14 mouse cellular contexts compared by ENCODE assay signal in the genomic region with DNA sequence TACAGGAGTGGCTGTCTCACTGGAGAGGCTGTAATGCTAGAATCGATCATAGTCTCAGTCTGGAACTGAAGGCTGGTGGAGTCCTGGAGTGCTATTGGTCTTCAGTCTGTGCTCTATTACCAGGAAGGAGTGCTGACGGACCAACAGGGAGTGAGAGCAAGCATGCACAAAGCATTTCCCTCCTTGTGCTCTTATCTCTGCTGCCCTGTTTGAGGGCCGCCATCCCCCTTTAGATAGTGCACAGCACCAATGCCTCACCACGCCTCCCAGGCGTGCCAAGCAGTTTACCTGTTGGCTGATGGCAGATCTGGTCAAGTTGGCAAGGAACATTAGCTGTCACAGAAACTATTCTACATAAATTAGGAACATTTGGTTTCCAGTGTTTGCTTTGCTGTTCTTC. TPM values are rescaled to one million over a fixed set of nuclear protein-coding genes. Genes with fewer than 3 reads are reported as not detected.
DNase-seq lines count a peak whose midpoint lies in the region; ATAC-seq and TF ChIP-seq lines count a peak whose summit lies in the region.
"Had no signal": no experiment of that assay in that cellular context is flagged by ENCODE, and none has a peak within 500 bp of the region (broad histone marks: within the 10 kb centered on the region; RNA-seq: fewer than 3 reads in every experiment).

No protein-coding gene starts in this region.

- no peak for TF ChIP-seq CTCF in lung, embryonic 14.5 days (IDR thresholded peaks at IDR 0.05; ENCODE audit: low read depth)
- TF ChIP-seq CTCF in lung, postnatal 0 days (IDR thresholded peaks at IDR 0.05): no peak

- no peaks in the 10 kb centered on the region for H3K27me3 ChIP-seq in lung, embryonic 14.5 days (ENCODE audit: insufficient read depth, low read length)
- no peaks in the 10 kb centered on the region for H3K27me3 ChIP-seq in lung, postnatal 0 days (replicated peaks; ENCODE audit: insufficient read depth, low read length)
- no peaks in the 10 kb centered on the region for H3K27me3 ChIP-seq in erythroblast, embryonic 14.5 days (ENCODE audit: control insufficient read depth)
- H3K27me3 ChIP-seq in liver, embryonic 13.5 days: no peaks in the 10 kb centered on the region
- H3K27me3 ChIP-seq in stomach, embryonic 16.5 days (ENCODE audit: control insufficient read depth, insufficient read depth, low read length): no peaks in the 10 kb centered on the region
- H3K27me3 ChIP-seq: CH12.LX; forebrain, embryonic 13.5 days; midbrain, embryonic 12.5 days had no signal

- no peak for DNase-seq in lung, embryonic 14.5 days
- no peak for DNase-seq in lung, postnatal 0 days (ENCODE audit: low spot score)
- DNase-seq in liver, embryonic 13.5 days: peak; percentile 70
- DNase-seq in gastrocnemius, postnatal 14 days: no peak
- no peak for DNase-seq in gastrocnemius, postnatal 4 days (ENCODE audit: low spot score in 2 of 2)
- DNase-seq: adrenal gland, postnatal 25 days; cerebellum, adult 9-11 months; kidney, adult 18-20 months; lung, adult 2 months had no signal

- no peaks in the 10 kb centered on the region for H3K36me3 ChIP-seq in lung, embryonic 14.5 days (ENCODE audit: insufficient read depth)
- no peaks in the 10 kb centered on the region for H3K36me3 ChIP-seq in lung, postnatal 0 days (ENCODE audit: insufficient read depth, low read length)
- peaks cover 55% of the 10 kb centered on the region for H3K36me3 ChIP-seq in erythroblast, embryonic 14.5 days (ENCODE audit: control insufficient read depth)
- peaks cover 8% of the 10 kb centered on the region for H3K36me3 ChIP-seq in liver, embryonic 13.5 days
- no peaks in the 10 kb centered on the region for H3K36me3 ChIP-seq in stomach, embryonic 16.5 days (ENCODE audit: control insufficient read depth, insufficient read depth, low read length)

- peak; percentile 47 for ATAC-seq in lung, embryonic 14.5 days (ENCODE audit: insufficient read depth)
- no peak for ATAC-seq in lung, postnatal 0 days
- ATAC-seq in liver, embryonic 13.5 days (ENCODE audit: low read depth): peak; percentile 100
- ATAC-seq in stomach, embryonic 16.5 days (ENCODE audit: insufficient read depth, low FRiP score): peak; percentile 64; the same call in 1 of the 2 replicates
- ATAC-seq: forebrain, embryonic 13.5 days had no signal

- H3K27ac ChIP-seq in lung, embryonic 14.5 days (ENCODE audit: low read depth): no peak overlapping the region
- no peak overlapping the region for H3K27ac ChIP-seq in lung, postnatal 0 days (ENCODE audit: low read length)
- peak overlapping the region; percentile 90 for H3K27ac ChIP-seq in liver, embryonic 13.5 days
- no peak overlapping the region for H3K27ac ChIP-seq in stomach, embryonic 16.5 days (ENCODE audit: low read length)
- H3K27ac ChIP-seq: forebrain, embryonic 13.5 days; midbrain, embryonic 12.5 days had no signal

- H3K4me3 ChIP-seq in lung, embryonic 14.5 days (ENCODE audit: low read depth, low read length): no peak overlapping the region
- H3K4me3 ChIP-seq in lung, postnatal 0 days (ENCODE audit: low read depth, low read length): no peak overlapping the region
- H3K4me3 ChIP-seq in erythroblast, embryonic 14.5 days (replicated peaks): peak overlapping the region; percentile 52
- H3K4me3 ChIP-seq in liver, embryonic 13.5 days (replicated peaks): 0 out of 2 replicates have a peak overlapping the region, but pooled peaks have one; percentile 7
- H3K4me3 ChIP-seq in stomach, embryonic 16.5 days (replicated peaks; ENCODE audit: low read length): no peak overlapping the region
- H3K4me3 ChIP-seq: forebrain, embryonic 13.5 days; midbrain, embryonic 12.5 days had no signal

- intact Hi-C loops in gastrocnemius, postnatal 14 days (cut with DNase I; ENCODE audit: low total_unique reads): no loop called here

- WGBS in lung, embryonic 14.5 days: 68% methylated on average over 5 of the region's 5 CpGs
- 56% methylated on average over 5 of the region's 5 CpGs for WGBS in lung, postnatal 0 days
- 15% methylated on average over 5 of the region's 5 CpGs for WGBS in liver, embryonic 13.5 days (ENCODE audit: insufficient replicate concordance)
- WGBS in stomach, embryonic 16.5 days: 66% methylated on average over 5 of the region's 5 CpGs

- no peak overlapping the region for H3K9ac ChIP-seq in lung, embryonic 14.5 days
- no peak overlapping the region for H3K9ac ChIP-seq in lung, postnatal 0 days (replicated peaks; ENCODE audit: low read depth)
- peak overlapping the region; percentile 52; the same call in 1 of the 2 replicates for H3K9ac ChIP-seq in liver, embryonic 13.5 days
- no peak overlapping the region for H3K9ac ChIP-seq in stomach, embryonic 16.5 days (ENCODE audit: low read length)
- H3K9ac ChIP-seq: forebrain, embryonic 13.5 days; midbrain, embryonic 12.5 days had no signal

- no peak for TF ChIP-seq EP300 in lung, postnatal 0 days (IDR thresholded peaks at IDR 0.05)

- peaks cover 5% of the 10 kb centered on the region; the same call in 1 of the 2 replicates for H3K4me1 ChIP-seq in lung, embryonic 14.5 days (ENCODE audit: insufficient read depth)
- peaks cover 3% of the 10 kb centered on the region; the same call in 1 of the 2 replicates for H3K4me1 ChIP-seq in lung, postnatal 0 days (ENCODE audit: insufficient read depth, low read depth, low read length)
- peaks cover 71% of the 10 kb centered on the region for H3K4me1 ChIP-seq in erythroblast, embryonic 14.5 days (ENCODE audit: control insufficient read depth)
- H3K4me1 ChIP-seq in liver, embryonic 13.5 days (replicated peaks): peaks cover 76% of the 10 kb centered on the region
- peaks cover 10% of the 10 kb centered on the region; the same call in 1 of the 2 replicates for H3K4me1 ChIP-seq in stomach, embryonic 16.5 days (ENCODE audit: control insufficient read depth, insufficient read depth, low read length)
- H3K4me1 ChIP-seq: forebrain, embryonic 13.5 days; midbrain, embryonic 12.5 days had no signal

- H3K9me3 ChIP-seq in lung, embryonic 14.5 days (ENCODE audit: low read depth, low read length): no peaks in the 10 kb centered on the region
- H3K9me3 ChIP-seq in lung, postnatal 0 days (ENCODE audit: low read length): no peaks in the 10 kb centered on the region
- no peaks in the 10 kb centered on the region for H3K9me3 ChIP-seq in erythroblast, embryonic 14.5 days (ENCODE audit: control insufficient read depth, low read length)
- no peaks in the 10 kb centered on the region for H3K9me3 ChIP-seq in liver, embryonic 13.5 days (replicated peaks)
- H3K9me3 ChIP-seq in stomach, embryonic 16.5 days (replicated peaks; ENCODE audit: control insufficient read depth, low read length): no peaks in the 10 kb centered on the region
- H3K9me3 ChIP-seq: forebrain, embryonic 13.5 days; midbrain, embryonic 12.5 days had no signal

- no peak overlapping the region for H3K4me2 ChIP-seq in lung, embryonic 14.5 days
- no peak overlapping the region for H3K4me2 ChIP-seq in lung, postnatal 0 days (replicated peaks; ENCODE audit: low read depth, low read length)
- peak overlapping the region; percentile 54 for H3K4me2 ChIP-seq in liver, embryonic 13.5 days
- H3K4me2 ChIP-seq in stomach, embryonic 16.5 days (ENCODE audit: low read depth, low read length): no peak overlapping the region
- H3K4me2 ChIP-seq: forebrain, embryonic 13.5 days; midbrain, embryonic 12.5 days had no signal

RNA-seq across cellular contexts. Expression of a gene that starts 11.4 kb away (rescaled TPM):
- polyA plus RNA-seq in lung, embryonic 14.5 days (2014; fragmentation: Nextera tagmentation; extraction: Ambion mirVana): 12.2 and 12.6 TPM in 2 replicates
- 6.3 and 7.0 TPM in 2 replicates for polyA plus RNA-seq in lung, postnatal 0 days (2015; fragmentation: Nextera tagmentation; extraction: Ambion mirVana)
- 1.2 TPM in 2 replicates for polyA plus RNA-seq in erythroblast, embryonic 14.5 days (2012)
- polyA plus RNA-seq in liver, embryonic 13.5 days (2015; fragmentation: Nextera tagmentation; extraction: Ambion mirVana): 5.8 and 6.5 TPM in 2 replicates
- 4.8 and 5.4 TPM in 2 replicates for polyA plus RNA-seq in stomach, embryonic 16.5 days (2015; fragmentation: Nextera tagmentation; extraction: Ambion mirVana)
- 10 to 100 TPM; 37.8 to 38.4 TPM for total RNA-seq in gastrocnemius, postnatal 14 days (2021)
- 10 to 100 TPM; 34.9 to 36.4 TPM for total RNA-seq in gastrocnemius, postnatal 4 days (2021)

Comparison
In these comparisons a context has a peak if more than half of its experiments do, and no peak if none do; other contexts are left out.
1. H3K4me3 ChIP-seq: peak in erythroblast, embryonic 14.5 days (single experiment) and liver, embryonic 13.5 days (single experiment); none in lung, embryonic 14.5 days (single experiment), lung, postnatal 0 days (single experiment) and stomach, embryonic 16.5 days (single experiment).